Mouse (Mus musculus) heart, adult 8-10 months (tissue): Measurements from ENCODE around the gene Mocs3. TPM values are rescaled to one million over a fixed set of nuclear protein-coding genes. Genes with fewer than 3 reads are reported as not detected.

Experiments used
- DNase-seq: peaks from one replicate; pipeline ENCODE4 v3.0.0; 2022; ENCODE audit warnings: low spot score
- total RNA-seq, 4 experiments: library from RNA; stranded (reverse); gene quantifications; 2 replicates each; pipeline ENCODE4 v1.2.4; 2022

Gene Mocs3
- total RNA-seq, result 1 to 10 TPM; 7.3 to 9.7 (median 7.8) TPM

DNA sequence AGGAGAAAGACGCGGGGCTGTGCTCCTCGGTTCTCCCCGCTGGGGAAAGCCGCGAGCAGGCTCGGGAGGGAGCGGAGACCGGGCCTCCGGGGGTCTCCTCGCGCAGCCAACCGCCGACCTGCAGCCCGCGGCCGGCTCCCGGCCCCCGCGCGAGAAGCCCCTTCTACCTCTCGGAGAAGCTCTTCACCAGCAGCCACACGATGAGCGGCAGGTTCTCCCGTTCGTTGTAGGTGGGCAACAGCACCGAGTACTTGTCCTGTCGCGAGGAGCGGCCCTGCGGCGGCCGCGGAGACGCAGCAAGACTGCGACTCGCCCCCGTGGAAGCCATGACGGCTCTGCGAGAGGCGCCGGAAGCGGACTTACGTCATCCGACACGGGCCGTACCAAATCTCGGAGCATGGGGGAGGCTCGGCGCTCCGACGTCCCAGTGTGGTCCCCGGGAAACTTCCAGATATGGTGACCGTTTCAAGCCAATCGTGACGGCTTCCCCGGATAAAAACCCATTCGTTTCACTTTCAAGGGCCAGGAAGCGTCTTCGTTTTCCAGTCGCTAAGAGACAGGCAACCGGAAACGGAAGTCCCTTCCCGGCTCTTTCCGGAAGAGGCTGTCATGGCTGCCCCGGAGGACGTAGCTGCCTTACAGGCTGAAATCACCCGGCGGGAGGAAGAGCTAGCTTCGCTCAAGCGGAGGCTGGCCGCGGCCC, at the start of gene Mocs3, which contains the start of the genes Gm20716 and Dpm1:
Gene Mocs3, plus strand, starts transcription at position 597 of the 703 bp plus-strand sequence.
Gene Gm20716, minus strand, starts transcription at position 339 of the 703 bp plus-strand sequence.
Gene Dpm1, minus strand, starts transcription at position 566 of the 703 bp plus-strand sequence.
- DNase-seq, result peak; percentile 90

DNA sequence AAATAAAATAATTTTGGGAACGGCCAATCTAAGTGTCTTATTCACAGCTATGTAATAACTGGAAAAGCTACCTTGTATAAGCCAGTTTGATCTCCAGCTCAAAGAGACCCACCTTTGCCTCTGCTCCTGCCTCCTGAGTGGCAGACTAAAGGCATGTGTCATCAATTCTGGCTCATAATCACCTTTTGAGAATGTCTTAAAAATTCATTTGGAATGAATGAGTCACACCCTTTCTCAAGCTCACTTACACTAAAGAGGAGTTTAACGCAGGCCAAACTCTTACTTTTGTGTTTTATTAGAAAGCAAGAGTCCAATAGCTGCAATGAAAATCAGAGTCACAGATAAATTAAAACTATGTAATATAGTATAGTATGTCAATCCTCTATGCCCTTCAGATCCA, 38.6 kb upstream of the Mocs3 start:
- DNase-seq, result no peak

DNA sequence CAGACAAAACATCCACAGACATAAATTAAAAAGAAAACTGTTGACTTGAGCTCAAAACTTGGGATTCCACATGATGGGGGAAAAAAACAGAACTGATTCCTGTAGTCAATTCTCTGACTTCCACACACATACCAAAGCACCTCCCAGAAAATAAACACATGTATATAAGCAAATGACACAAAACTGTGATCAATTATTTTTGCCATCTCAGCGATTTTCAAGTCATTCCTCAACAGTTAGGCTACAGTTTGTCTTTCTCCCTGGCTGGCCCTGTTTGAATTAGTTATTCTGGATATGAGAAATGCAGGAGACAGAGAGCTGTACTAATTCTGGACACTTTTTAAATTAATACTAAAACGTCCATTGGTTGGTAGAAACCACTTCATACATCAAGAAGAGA, 36.7 kb upstream of the Mocs3 start:
- DNase-seq, result no peak

DNA sequence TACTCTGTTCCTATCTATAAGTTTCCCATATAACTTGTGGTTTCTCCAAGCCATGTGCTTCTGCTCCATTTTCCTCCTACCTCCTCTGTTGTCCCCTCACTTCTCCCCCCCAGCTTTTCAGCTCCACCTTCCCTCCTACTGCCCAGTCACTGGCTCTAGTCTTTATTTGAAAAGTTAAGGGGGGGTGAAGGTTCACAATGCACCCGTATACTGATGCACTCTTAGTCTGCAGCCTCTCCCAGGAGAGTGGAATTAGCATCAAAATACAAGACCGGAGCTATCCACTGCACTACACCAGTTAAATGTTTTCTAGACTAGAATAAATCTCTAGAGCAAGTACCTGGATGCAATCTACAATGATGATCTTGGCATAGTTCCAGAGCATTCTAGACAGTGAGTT, 34.7 kb upstream of the Mocs3 start:
- no peak for DNase-seq

DNA sequence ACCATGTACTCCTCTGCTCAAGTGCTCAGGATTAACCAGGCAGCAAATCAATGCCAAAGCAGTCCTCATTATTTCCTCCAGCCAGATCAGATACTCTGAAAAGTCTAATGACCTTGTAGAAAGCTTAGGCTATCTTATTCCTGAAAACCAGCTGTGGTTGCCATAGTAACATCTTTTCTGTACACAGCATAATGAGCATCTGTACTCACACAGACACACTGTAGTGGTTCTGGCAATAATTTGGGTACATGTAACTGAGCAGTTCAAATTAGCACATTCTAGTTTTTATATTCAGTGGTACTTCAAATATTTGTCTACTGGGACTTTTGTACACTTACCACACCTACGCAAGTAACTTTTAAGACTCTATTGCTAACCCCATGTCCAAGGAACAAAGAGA, 32.0 kb upstream of the Mocs3 start:
- DNase-seq, result no peak

DNA sequence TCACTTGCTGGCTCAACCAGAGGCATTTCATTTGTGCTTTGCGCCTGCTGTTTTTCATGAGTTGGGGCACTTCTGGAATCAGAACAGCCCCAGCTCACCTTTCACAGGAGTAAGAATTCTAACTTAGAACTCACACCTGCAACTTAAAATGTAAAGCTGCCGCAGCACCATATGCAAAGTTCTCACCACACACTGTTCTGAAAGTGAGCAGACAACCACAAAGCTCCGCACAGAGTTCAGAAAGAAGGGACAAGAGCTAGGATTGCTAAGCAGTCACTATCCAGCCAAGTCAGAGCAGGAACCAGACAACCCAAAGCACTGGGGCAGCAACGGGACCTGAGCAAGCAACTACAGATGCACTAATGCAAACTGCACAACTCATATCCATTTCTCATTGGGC, 30.9 kb upstream of the Mocs3 start:
- no peak for DNase-seq

DNA sequence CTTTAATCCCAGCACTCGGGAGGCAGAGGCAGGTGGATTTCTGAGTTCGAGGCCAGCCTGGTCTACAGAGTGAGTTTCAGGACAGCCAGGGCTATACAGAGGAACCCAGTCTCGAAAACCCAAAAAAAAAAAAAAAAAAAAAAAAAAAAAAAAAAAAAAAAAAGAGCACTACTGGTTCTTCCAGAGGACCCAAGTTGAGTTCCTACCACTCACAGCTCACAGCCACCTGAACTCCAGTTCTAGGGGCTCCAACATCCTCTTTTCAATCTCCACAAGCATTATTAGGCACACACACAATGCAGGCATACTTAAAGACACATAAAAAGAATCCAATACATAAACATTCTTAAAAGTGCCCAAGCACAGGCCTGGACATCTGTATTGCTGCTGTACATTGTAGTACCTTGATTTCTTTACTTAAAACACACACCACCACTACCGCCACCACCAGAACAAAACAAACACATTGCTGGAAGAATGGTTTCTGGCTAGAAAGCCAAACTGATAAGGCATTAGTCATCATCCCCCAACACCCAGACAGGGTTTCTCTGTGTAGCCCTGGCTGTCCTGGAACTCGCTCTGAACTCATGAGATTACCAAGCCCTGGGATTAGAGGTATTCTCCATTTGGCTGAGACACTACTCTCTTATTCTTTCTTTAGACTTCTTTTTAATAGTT, 30.3 kb upstream of the Mocs3 start:
- DNase-seq, result no peak

DNA sequence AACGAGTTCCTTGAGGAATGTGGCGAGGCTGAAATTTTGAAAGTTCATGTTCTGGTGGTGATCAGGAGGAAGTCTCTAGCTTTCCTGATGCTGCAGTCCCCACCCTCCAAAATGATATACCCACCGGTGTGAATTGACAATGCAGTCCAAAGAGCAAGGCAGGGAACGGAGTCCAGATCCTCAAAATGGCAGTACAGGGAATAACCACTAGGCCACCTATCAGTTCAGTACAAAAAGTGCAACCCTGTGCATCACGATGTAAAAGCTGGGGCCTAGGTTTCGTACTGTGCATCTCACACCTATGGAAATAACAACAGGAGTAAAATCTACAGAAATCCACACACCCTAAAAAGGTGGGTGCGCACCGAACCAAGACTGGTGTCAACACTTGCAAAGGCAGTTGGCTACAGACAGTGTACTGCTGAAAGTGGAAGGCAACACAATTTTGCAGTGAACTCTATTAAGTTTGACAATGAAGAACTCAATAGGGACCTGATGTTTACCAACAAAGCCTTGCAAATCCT, 25.9 kb upstream of the Mocs3 start:
- DNase-seq, result no peak

DNA sequence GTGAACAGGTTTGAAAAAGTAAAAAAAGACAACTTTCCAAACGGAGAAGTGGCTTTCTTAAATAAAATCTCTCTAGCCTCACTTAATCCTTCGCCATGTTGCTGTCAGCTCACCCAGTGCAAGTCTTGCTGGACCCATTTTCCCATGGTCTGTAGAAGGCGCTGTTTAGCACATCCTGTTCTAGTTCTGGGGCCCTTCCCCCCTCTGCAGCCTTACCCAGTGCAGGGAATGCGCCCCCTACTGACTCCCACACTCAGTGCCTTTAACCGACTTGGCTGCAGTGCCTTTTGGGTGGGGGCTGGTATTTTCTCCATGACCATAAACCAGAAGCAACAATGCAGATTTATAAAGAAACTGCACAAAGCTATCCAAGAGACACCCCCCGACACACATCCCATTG, 25.2 kb upstream of the Mocs3 start:
- DNase-seq, result peak; percentile 78

DNA sequence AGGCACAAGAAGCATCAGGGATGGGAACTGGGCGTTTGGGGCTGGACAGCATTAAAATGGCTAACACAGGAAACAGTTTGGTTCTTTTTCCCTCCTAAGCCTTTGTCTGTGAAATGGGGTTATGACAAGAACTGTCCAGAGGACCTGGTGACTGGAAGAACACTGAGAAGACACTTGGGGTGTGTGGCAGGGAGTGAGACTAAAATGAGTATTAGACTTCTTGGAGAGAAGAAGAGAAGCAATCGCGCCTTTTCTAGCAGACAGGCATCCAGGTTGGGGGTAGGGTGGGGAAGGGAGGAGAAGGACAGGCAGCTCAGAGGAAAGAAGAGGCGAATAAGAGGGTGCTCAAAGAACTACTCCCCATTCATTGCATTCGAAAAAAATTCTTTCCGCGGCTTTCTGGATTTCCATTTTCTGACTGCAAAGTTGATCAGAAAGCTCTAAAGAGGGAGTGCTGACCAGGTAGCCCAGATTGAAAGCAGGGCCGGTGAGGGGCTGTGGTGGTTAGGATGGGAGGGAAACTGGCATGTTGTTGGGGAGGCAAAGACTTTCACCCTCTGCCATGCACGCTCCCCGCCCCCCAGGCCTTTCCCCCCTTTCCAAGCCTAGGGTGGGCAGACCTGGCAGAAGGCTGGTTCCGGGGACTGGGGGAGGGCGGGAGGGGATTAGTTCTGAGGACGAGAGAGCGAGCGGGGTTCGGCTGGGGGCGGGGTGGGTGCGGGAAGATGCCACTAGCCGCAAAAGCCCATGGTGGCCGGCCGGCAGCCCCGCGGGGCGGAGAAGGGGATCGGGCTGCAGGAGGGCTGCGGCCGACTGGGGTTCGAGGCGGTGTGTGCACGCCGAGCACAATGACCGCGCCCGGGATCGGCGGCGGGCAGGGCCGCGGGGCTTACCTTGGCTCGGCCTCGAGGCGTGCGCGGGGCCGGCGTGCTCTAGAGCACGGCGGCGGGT, 24.5 kb upstream of the Mocs3 start:
- DNase-seq, result no peak

DNA sequence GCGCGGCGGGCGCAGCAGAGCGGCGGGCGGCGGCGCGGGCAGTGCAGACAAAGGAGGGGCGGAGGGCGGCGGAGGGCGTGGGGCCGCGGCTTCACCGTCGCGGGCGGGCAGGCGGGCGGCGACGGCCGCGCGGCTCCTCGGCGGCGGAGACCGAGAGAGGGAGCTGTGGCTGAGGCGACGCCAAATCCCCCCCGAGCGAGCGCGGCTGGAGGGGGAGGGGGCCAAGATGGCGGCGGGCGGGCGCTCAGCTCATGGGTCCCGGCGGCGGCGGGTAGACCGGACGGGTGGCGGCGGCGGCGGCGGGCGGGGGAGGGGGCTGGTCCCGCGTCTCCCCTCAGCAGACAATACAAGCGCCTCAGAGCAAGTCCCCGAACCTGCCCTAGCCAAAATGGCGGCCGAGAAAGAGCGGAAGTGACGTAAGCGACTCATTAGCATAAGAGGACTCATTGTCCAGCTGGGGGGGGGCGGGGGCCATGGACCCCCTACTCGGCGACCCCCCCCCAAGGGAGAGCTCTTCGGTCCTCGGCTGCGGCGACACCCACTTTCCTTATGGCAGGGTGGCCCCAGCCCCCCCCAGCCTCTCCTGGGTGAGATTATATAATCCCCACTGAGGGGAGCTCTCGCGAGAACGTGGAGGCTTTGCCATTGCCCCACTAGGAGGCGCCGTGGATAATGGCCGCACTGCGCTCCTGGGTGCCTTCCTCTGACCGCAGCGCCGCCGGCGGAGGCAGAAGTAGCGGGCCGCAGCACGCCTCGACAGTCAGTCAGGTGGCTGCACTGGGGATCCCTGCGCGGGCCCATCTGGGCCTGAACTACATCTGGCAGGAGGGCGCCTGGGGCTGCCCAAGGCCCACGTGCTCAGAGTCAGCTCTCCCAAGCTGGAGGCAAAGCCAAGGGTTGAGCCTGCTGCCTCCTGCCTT, 23.4 kb upstream of the Mocs3 start, which contains the start of gene Adnp:
Gene Adnp, minus strand, starts transcription at position 388 of the 920 bp plus-strand sequence.
- DNase-seq, result peak; percentile 92

DNA sequence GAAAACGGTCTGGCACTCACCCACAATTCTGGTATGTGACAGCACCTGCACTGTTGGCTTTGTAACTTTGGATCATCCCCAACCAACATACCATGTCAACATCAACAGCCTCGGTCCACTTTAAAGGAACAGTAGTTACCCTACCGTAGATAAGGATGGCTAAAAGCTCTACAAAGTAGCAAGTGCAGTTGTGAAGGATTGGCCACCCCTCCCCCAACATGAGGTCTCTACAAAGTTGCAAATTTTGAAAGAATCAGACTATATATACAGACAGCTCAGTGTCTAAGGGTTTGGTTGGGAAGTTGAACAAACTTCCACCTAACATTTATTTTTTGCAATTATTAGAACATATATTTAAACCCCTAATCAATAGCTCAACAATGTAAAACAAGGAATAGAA, 22.5 kb upstream of the Mocs3 start:
- no peak for DNase-seq

DNA sequence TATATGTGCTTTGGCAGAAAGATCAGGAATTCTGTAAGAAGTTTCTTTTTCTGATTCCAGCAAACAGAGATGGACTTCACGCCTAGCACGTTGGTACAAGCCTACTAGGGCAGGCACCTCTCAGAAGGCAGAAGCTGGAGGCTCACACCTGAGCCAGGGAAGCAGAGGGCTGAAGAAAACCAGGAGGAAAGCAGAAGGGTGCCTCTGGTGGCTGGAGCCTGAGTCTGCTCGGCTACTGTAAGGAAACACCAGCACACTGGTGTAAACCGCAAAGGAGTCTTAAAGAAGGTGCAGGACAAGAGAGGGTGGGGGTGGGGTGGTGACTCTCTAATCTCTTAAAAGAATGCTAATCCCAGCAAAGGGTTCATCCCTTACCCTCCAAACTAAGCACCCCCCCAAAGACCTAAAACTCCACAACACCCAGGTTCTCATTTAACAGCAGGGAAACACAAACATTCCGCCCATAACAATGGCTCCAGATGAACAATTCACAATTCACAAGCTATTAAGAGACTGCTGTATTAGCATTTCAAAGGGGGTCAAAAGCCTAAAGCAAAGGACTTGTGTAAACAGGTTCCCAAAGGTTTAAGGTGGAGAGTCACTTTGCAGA, 16.5 kb upstream of the Mocs3 start:
- DNase-seq, result no peak

DNA sequence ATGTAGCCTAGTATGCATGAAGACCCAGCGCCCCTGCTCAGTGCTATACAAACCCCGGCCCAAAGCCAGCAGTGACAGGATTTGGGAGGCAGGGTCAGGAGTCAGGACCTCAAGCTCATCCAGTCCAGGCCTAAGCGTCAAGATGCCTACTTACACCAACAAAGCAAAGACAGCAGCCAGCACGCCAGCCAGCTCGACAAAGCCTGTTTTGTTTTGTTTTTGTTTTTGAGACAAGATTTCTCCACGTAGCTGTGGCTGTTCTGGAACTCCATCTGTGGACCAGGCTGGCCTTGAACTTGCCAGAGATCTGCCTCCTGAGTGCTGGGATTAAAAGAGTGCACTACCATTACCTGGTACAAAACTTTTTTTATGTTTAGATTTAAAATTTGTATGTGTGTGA, 7.1 kb upstream of the Mocs3 start:
- no peak for DNase-seq

DNA sequence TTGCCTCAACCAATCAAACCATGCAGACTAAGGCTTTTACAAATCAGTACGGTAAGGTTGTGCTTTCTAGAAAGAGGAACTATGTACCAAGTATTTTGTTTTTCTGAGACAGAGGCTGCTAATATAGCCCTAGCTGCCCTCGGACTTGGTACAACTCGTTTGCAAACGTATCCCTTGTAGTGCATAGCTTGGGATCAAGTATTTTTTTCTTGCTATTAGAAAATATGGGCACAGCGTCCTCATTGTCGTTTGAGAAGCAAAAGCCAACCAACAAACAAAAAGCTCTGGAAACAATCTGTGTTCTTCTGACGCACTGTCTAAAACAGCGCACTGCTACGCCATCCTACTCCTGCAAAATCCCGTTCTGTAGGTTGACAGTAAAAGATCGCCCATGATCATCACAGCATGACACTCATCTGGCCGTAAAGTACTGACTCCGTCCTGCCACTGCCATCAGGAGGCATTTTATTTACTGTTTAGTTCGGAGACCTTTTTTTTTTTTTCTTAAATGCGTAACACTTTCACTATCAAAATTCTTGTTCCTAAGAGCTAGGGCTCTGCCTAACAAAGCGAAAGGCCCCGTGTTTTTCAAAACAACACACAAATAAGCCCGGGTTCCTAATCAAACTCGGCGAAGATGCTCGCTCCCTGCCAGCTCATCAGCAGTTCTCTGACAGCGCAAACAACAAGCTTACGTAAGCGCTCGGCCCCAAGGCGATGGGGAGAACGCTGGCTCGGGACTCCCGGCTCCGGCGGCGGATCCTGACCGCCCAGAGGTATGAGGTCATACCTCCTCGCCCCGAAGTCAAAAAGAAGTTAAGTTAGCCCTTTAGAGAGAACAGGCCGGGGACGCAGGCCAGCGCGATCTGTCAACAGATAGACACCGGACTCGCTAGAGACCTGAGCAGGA, 1.1 kb upstream of the Mocs3 start:
- DNase-seq, result peak; percentile 30

DNA sequence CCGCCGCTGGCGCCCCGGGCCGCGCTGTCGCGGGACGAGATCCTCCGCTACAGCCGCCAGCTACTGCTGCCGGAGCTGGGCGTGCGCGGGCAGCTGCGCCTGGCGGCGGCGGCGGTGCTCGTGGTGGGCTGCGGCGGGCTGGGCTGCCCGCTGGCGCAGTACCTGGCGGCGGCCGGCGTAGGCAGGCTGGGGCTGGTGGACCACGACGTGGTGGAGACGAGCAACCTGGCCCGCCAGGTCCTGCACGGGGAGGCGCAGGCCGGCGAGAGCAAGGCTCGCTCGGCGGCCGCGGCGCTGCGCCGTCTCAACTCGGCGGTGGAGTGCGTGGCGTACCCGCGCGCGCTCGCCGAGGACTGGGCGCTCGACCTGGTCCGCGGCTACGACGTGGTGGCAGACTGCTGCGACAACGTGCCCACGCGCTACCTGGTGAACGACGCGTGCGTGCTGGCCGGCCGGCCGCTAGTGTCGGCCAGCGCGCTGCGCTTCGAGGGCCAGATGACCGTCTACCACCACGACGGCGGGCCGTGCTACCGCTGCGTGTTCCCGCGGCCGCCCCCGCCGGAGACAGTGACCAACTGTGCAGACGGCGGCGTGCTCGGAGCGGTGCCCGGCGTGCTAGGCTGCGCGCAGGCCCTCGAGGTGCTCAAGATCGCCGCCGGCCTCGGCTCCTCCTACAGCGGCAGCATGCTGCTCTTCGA, 500 bp downstream of the Mocs3 start:
- no peak for DNase-seq

DNA sequence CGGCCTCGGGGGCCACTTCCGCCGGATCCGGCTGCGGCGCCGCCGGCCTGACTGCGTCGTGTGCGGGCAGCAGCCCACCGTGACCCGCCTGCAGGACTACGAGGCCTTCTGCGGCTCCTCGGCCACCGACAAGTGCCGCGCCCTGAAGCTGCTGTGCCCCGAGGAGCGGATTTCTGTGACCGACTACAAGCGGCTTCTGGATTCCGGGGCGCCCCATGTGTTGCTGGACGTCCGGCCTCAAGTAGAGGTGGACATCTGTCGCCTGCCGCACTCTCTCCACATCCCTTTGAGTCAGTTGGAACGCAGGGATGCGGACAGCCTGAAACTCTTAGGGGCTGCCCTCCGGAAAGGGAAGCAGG, 1.0 kb downstream of the Mocs3 start:
- DNase-seq, result no peak

DNA sequence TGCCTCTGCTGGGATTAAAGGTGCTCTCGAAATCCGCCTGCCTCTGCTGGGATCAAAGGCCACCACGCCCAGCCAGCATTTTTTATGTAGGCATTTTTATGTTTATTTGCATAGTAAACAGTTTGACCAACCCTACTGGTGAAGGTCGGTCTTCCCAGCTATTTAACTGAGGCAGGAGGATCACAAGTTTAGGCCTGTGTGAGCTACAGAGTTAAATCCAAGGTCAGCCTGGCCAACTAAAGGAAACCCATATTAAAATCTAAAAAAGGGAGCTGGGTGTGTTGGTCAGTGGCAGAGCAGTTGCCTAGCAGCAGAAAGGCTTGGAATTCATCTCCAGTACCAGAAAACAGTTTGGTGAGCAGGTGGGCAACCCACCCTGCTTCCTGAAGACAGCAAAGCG, 2.9 kb downstream of the Mocs3 start:
- no peak for DNase-seq

DNA sequence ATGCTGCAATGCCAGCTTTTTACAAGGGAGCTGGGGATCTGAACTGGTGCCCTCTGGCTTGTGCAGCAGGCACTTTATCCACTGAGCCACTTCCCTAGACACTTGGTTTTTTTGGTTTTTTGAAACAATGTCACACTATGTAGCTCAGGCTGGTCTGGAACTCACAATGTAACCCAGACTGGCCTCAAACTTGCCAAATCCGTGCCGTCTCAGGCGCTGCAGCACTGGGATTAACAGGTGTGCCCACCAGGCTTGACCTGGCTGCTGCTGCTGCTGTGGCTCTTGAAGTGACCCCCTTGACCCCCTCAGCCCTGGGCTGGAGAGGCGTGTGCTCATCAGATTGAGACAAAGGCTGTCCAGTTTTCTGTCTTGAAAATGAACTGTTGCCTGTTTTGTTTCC, 7.9 kb downstream of the Mocs3 start:
- no peak for DNase-seq
